Mouse (Mus musculus): ENCODE data around the gene Fadd. TPM values are rescaled to one million over a fixed set of nuclear protein-coding genes. Genes with fewer than 3 reads are reported as not detected.

Fadd gene
- total and polyA plus RNA-seq, 3 experiments: 7.2 to 11.6 TPM; not detected in 1

GRCm38 (mm10) chr7:144577876-144578275 is 4.4 kb downstream of the Fadd start:
- Histone ChIP-seq H3K79me2 (ENCODE audit: control insufficient read depth, insufficient read depth, low read length, poor library complexity) (peaks cover 8% of the 10 kb centered on the region), H3K4me1 (ENCODE audit: control insufficient read depth in 1 of 2, insufficient read depth in 2 of 2, low read length in 2 of 2) (peaks cover 0 to 9% of the 10 kb centered on the region in 2 experiments; a peak in 2 of 4 replicates), H3K27me3 (ENCODE audit: control insufficient read depth in 1 of 2, insufficient read depth in 2 of 2, low read length in 2 of 2) (no peaks in the 10 kb centered on the region), H3K27ac (ENCODE audit: control insufficient read depth, low read depth, low read length) (no peak overlapping the region), H3K9me3 (replicated peaks; ENCODE audit: insufficient read depth, low read length) (no peaks in the 10 kb centered on the region), H3K4me3 (ENCODE audit: control insufficient read depth in 1 of 2, insufficient read depth in 1 of 2, low read depth in 2 of 2, low read length in 2 of 2) (no peak overlapping the region), H3K36me3 (ENCODE audit: control insufficient read depth in 1 of 2, insufficient read depth in 2 of 2, low read length in 2 of 2) (peaks cover 0 to 4% of the 10 kb centered on the region in 2 experiments; a peak in 2 of 4 replicates), H3K9ac (ENCODE audit: control insufficient read depth, low read depth, low read length, poor library complexity, severe bottlenecking) (no peak overlapping the region)
- TF ChIP-seq POLR2A (IDR thresholded peaks at IDR 0.05; ENCODE audit: control insufficient read depth in 1 of 2, insufficient read depth in 1 of 2, low read depth in 1 of 2, low read length in 2 of 2, poor library complexity in 1 of 2) (no peak), TAL1 (IDR thresholded peaks at IDR 0.05; ENCODE audit: low read length) (no peak), MAX (IDR thresholded peaks at IDR 0.05; ENCODE audit: low read length) (no peak), ELF1 (IDR thresholded peaks at IDR 0.05; ENCODE audit: low read depth, low read length) (no peak), ZNF384 (IDR thresholded peaks at IDR 0.05; ENCODE audit: low read depth, low read length) (no peak), MAFK (IDR thresholded peaks at IDR 0.05; ENCODE audit: borderline replicate concordance, low read depth, low read length) (no peak), TCF12 (IDR thresholded peaks at IDR 0.05; ENCODE audit: low read depth, low read length) (no peak), RAD21 (IDR thresholded peaks at IDR 0.05; ENCODE audit: low read depth, low read length) (no peak)
- DNase-seq (ENCODE audit: low read depth, low spot score): no peak

- TF ChIP-seq TCF12 (IDR thresholded peaks at IDR 0.05; ENCODE audit: low read depth, low read length) (no peak), CHD1 (IDR thresholded peaks at IDR 0.05; ENCODE audit: low read depth, low read length) (no peak), E2F4 (IDR thresholded peaks at IDR 0.05; ENCODE audit: borderline replicate concordance, low read depth, low read length) (no peak), GATA1 (IDR thresholded peaks at IDR 0.05; ENCODE audit: low read depth, low read length) (no peak), RCOR1 (IDR thresholded peaks at IDR 0.05; ENCODE audit: low read depth, low read length) (no peak), BHLHE40 (IDR thresholded peaks at IDR 0.05; ENCODE audit: borderline replicate concordance, low read depth, low read length) (no peak), CHD2 (IDR thresholded peaks at IDR 0.05; ENCODE audit: low read length) (no peak), EP300 (IDR thresholded peaks at IDR 0.05; ENCODE audit: low read depth in 1 of 2, low read length in 2 of 2) (no peak), GABPA (IDR thresholded peaks at IDR 0.05; ENCODE audit: low read depth, low read length) (no peak), USF2 (IDR thresholded peaks at IDR 0.05; ENCODE audit: borderline replicate concordance in 1 of 2, insufficient read depth in 1 of 2, low read depth in 1 of 2, low read length in 2 of 2) (no peak), RAD21 (IDR thresholded peaks at IDR 0.05; ENCODE audit: low read depth, low read length) (no peak), SMC3 (IDR thresholded peaks at IDR 0.05; ENCODE audit: low read depth, low read length) (no peak), POLR2AphosphoS5 (IDR thresholded peaks at IDR 0.05; ENCODE audit: borderline replicate concordance, low read depth, low read length) (no peak), HCFC1 (IDR thresholded peaks at IDR 0.05; ENCODE audit: low read depth, low read length) (no peak), ZKSCAN1 (IDR thresholded peaks at IDR 0.05; ENCODE audit: low read depth, low read length) (no peak), MYB (IDR thresholded peaks at IDR 0.05; ENCODE audit: low read depth, low read length) (no peak), MAZ (IDR thresholded peaks at IDR 0.05; ENCODE audit: low read depth, low read length) (no peak)
- no peaks in the 10 kb centered on the region for H3K4me1 ChIP-seq (ENCODE audit: control insufficient read depth in 1 of 2, insufficient read depth in 2 of 2, low read length in 2 of 2)
Observed at GRCm38 (mm10) chr7:144572234-144572633, 10.0 kb downstream of the Fadd start.

More at GRCm38 (mm10) chr7:144572234-144572633, 10.0 kb downstream of the Fadd start:
- no peaks in the 10 kb centered on the region for H3K79me2 ChIP-seq (ENCODE audit: control insufficient read depth, insufficient read depth, low read length, poor library complexity)
- no peak overlapping the region for H3K27ac ChIP-seq (ENCODE audit: control insufficient read depth, low read depth, low read length)
- H3K9me3 ChIP-seq (replicated peaks; ENCODE audit: insufficient read depth, low read length): no peaks in the 10 kb centered on the region
- H3K4me3 ChIP-seq (ENCODE audit: control insufficient read depth in 1 of 2, insufficient read depth in 1 of 2, low read depth in 2 of 2, low read length in 2 of 2): no peak overlapping the region
- H3K9ac ChIP-seq (ENCODE audit: control insufficient read depth, low read depth, low read length, poor library complexity, severe bottlenecking): no peak overlapping the region
- no peaks in the 10 kb centered on the region for H3K36me3 ChIP-seq (ENCODE audit: control insufficient read depth in 1 of 2, insufficient read depth in 2 of 2, low read length in 2 of 2)
- no peaks in the 10 kb centered on the region for H3K27me3 ChIP-seq (ENCODE audit: control insufficient read depth in 1 of 2, insufficient read depth in 2 of 2, low read length in 2 of 2)
- DNase-seq (ENCODE audit: low read depth, low spot score): no peak
